Mouse (Mus musculus) left cerebral cortex, postnatal 4 days (tissue): ENCODE results near the gene 1600002K03Rik. TPM values are rescaled to one million over a fixed set of nuclear protein-coding genes. Genes with fewer than 3 reads are reported as not detected.

Source experiments
- DNase-seq: peaks from one replicate; pipeline ENCODE4 v3.0.0-alpha.2; 2022
- intact Hi-C: fragments of 180-260 bp; cut with DNase I; formaldehyde crosslinking; loops from one replicate; pipeline ENCODE4 v1.15.1; 2025
- total RNA-seq, 2 experiments: library from RNA; stranded (reverse); gene quantifications; 2 replicates each; pipeline ENCODE4 v1.2.3; 2021

Gene 1600002K03Rik
- total RNA-seq, 2 experiments from 2014 or later: 6.0 to 6.1 TPM

DNA sequence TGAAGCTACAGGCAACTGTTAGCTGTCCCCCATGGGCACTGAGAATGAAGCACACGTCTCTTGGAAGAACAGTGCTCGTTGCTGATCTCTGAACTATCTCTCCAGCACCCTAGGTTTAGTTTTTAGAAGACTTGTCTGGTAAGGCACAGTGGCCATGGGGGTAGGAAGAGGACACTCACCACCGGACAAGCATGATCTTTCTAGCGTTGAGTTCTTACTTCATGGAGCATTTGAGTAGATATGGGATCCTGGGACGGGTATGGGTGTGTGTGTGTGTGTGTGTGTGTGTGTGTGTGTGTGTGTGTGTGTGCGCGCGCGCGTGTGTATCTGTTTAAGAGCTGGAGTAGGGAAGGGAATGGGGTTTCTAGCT lies 32.1 kb upstream of the 1600002K03Rik start, which contains the start of gene Cbarp:
TSS of gene Cbarp (minus strand) at position 170 of the 370 bp plus-strand sequence.
- no peak for DNase-seq
- intact Hi-C loops: no loop called here

DNA sequence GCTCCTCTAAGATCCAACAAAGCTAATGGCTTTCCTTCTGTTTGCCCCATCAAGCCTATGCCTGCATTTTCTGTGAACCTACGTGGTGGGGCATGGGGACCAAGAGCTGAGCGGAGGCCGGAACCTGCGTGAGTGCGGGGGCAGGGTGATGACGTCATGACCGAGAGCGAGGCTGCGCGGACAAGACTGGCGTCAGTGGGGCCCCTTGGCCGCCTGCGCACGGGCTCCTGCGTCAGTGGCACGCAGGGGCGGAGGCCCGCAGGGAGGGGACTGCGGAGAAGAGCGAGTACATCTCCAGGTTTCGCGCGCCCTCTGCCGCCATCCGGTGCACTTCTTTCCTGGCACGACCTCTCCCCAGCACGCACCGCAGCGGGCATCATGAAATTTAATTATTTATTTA lies 31.5 kb upstream of the 1600002K03Rik start:
- peak; percentile 95 for DNase-seq
- intact Hi-C loops: no loop called here

- intact Hi-C loops: no loop called here
- peak; percentile 96 for DNase-seq
Measured at GRCm38 (mm10) chr10:80141786-80142529, 30.8 kb upstream of the 1600002K03Rik start.

DNA sequence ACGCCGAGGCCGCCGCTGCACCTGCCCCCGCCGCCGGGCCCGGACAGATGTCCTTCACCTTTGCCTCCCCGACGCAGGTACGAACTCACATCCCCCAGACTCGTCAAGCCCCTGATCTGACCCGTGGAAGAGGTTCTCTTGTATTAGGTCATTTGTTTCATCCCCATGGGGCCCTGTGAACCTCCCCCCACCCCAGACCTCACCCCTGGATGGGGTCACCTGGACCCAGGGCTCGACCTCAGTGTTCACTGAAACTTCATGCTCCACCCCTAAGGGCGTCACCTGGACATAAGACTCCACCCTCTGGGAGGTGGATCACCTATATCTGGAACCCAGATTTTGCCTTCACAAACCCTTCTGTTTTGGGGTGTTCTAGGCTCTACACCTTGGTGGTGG lies 30.2 kb upstream of the 1600002K03Rik start:
- intact Hi-C loops: no loop called here
- DNase-seq: no peak

DNA sequence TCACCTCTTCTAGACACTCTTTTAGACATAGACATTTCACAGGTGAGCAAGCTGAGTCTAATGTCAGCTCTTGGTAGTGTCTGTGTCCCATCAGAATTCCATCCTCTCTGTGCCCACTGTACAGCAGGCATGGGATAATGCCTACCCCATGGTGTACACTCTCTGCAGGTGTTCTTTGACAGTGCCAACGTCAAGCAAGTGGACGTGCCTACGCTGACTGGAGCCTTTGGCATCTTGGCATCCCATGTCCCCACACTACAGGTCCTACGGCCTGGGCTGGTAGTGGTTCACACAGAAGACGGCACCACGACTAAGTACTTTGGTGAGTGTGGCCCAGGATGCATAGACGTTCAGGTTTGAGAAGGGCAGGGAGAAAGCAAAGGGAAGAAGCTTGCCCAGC lies 29.1 kb upstream of the 1600002K03Rik start:
- DNase-seq: no peak
- intact Hi-C loops: no loop called here

- no peak for DNase-seq
- intact Hi-C loops: no loop called here
Measured at GRCm38 (mm10) chr10:80144159-80144558, 28.6 kb upstream of the 1600002K03Rik start.

GRCm38 (mm10) chr10:80144864-80145838 lies 27.6 kb upstream of the 1600002K03Rik start:
- peak; percentile 82 for DNase-seq
- intact Hi-C loops: no loop called here

- intact Hi-C loops: no loop called here
- DNase-seq: no peak
Measured at GRCm38 (mm10) chr10:80145896-80146295, 26.8 kb upstream of the 1600002K03Rik start.

GRCm38 (mm10) chr10:80146568-80147011 lies 26.2 kb upstream of the 1600002K03Rik start:
- intact Hi-C loops: no loop called here
- no peak for DNase-seq

DNA sequence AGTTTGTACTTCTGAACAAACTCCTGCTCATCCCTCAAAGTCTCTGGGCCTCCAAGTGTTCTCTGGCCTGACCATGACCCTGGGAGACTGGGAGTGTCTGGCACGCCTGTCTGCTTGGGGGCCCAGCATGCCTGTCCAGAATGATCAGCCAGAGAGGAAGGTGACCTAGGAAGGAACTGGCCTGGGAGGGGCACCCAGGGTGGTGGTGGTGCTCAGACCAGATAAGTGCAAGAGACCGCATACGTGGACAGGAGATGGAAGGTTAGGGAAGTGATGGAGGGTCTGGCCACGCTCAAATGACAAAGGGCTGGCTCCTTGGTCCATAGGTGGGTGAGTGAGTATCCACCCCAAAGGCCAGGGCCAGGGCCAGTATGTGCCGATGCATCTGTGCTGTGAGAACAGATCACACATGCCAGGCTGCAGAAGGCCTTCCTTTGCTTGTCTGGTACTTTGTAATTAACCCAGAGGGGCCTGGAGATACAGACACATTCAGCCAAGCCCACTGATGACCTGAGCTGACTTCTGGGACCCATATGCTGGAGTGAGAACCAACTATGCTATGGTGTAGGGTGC lies 25.5 kb upstream of the 1600002K03Rik start:
- intact Hi-C loops: no loop called here
- no peak for DNase-seq

GRCm38 (mm10) chr10:80147719-80148601 lies 24.8 kb upstream of the 1600002K03Rik start, which contains the start of gene Midn:
Gene Midn, plus strand, starts transcription at chr10:80148272.
- peak; percentile 79 for DNase-seq
- intact Hi-C loops: loop anchor here (2.0 kb wide), 1 partner anchor 17 kb away; the partner anchor contains the start of gene Cirbp

DNA sequence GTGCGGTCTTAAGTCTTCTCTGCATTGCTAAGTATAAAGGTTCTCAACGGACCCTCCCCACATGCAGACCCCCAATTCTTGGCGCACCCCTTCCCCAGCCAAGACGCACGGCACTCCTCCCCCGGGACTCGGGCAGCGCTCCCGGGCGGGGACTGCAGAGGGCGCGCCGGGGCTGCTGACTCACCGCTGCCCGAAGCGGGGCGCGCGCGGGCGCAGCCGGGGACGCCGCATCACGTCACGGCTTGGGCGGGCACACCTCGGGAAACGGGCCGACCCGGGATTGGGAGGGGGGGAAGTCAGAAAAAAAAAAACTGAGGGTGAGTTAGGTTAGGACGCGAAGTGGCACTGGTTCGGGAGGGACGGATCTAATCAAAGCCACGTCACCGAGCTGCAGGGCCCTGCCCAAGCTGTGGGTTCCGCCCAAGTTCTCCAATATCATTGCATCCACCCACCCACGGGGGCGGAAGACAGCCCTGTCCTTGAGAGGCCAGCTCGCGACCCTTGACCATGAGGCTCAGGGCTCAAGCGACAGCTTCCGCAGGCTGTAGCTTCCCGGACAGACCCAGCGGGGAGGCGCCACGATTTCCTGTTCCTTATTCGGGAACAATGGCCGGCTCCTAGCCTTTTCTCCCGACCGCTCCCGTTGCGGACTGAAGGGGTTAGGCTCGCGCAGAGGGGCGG lies 24.0 kb upstream of the 1600002K03Rik start:
- peak; percentile 96 for DNase-seq
- intact Hi-C loops: loop anchor here (2.0 kb wide), 1 partner anchor 16 kb away; the partner anchor contains the start of gene Cirbp

GRCm38 (mm10) chr10:80149291-80150225 lies 23.2 kb upstream of the 1600002K03Rik start:
- DNase-seq: peak; percentile 99
- intact Hi-C loops: loop anchor here (2.0 kb wide), 1 partner anchor 15 kb away; the partner anchor contains the start of gene Cirbp

DNA sequence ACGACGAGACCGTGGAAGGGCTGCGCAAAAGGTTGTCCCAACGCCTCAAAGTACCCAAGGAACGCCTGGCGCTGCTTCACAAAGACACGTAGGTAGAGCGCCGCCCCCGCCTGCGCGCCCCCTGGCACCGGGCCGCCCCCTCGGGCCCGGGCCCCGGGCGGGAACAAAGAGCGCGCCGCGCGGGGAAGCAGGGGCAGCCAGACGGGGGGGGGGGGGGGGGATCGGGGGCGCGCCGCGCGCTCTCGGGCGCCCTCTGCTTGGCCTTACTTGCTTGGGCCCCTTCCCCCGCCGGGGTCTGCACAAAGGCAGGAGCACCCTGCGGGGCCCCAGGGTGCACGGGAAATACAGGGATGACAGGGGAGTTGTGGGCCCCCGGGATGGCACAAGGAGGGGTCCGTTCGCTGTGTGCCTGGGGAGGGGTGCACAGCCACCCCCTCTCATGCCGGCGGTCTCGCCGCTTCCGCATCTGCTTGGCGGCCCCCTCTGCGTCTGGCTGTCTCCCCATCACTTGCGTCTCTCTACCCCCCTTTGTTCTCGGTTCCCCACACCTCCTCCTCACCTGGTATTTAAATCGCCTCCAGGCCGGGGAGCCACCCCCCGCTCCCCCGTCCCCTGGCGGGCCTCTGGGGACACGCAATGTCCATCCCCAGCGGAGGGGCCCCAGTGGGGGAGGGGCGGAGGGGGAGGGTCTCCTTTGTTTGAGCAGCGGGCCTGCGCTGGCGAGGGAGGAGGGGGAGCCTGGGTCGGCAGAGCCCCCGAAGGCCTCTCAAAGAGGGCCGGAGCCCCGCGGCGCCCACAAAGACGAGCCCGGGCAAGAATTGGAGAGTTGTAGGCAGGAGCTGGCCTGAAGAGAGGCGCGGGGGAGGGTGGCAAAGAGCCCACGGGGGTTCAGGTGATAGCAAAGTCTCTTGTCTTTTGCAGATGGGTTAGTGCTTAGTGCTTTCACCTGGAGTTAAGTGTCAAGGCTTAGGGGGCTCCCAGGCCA lies 22.2 kb upstream of the 1600002K03Rik start:
- intact Hi-C loops: no loop called here
- DNase-seq: peak; percentile 85

DNA sequence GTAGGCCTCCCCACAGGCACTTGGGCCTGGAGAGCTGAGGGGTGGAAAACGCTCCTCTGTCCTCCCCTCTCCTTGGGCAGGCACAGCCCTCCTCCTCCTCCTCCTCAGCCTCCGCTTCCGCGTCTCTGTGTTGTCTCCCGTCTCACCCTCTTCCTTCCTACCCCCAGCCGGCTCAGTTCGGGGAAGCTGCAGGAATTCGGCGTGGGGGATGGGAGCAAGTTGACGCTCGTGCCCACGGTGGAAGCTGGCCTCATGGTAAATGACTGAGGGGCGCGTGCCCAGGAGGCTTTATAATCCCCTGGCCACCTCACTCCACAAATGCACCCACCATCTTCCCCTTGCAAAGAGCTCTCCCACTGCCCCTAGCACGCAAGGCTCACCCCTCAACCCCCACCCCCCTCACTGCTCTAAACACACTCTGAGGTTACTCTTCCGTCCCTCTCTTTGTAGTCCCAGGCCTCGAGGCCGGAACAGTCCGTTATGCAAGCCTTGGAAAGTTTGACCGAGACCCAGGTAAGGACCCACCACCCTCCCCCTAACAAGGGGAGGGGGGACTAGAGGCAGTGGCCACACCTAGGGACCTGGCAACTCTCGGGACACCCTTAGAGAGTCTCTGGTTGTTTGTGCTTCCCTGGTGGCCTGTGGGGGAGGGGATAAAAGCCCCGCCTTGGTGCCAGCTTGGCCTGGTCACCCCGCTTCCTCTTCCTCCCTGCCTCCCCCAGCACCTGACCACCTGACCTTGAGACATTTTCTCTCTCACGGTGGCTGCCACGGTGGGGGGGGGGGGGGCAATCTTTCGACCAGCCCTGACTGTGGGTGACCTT lies 21.3 kb upstream of the 1600002K03Rik start:
- intact Hi-C loops: no loop called here
- no peak for DNase-seq
